Mouse (Mus musculus) neutrophil, adult 59 days (primary cell): ENCODE measurements around the gene Oosp3. TPM values are rescaled to one million over a fixed set of nuclear protein-coding genes. Genes with fewer than 3 reads are reported as not detected.

ENCODE experiments used
- total RNA-seq, 2 experiments: library from RNA; stranded (reverse); gene quantifications; 1 replicate in 1 of 2; 2 replicates in 1 of 2; pipeline ENCODE4 v1.2.4; 2023

The Oosp3 gene
- total RNA-seq = not detected

GRCm38 (mm10) chr19:11696755-11697154, at the start of gene Oosp3:
Gene Oosp3, plus strand, starts transcription at chr19:11697055.

DNA sequence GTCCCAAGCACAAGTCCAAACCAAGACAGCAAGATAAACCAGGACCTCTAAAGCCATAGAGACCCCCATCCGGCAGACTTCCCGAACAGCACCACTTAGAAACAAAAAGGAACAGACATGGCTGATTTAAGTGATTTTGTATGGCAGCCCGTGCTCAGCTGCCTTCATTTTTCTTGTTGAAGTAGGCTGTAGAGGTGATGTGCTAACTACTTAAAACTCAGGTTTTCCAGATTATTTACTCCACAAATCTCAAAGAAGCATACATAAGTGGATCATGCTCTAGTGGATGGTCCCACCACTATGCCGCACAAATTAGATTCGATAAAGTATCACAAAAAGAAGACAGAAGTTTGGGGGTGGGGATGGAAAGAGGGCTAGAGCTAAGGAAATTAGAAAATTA, 36.4 kb upstream of the Oosp3 start, which contains the start of gene Oosp2:
Gene Oosp2, minus strand, starts transcription at position 101 of the 400 bp plus-strand sequence.

GRCm38 (mm10) chr19:11690839-11691238, 6.0 kb upstream of the Oosp3 start, which contains the start of gene Oosp1:
Gene Oosp1, minus strand, starts transcription at chr19:11691150.

GRCm38 (mm10) chr19:11747298-11747697, 50.4 kb downstream of the Oosp3 start, which contains the start of gene Gif:
Gene Gif, plus strand, starts transcription at chr19:11747554.

Other genes starting within 250 kb of the Oosp3 start
- 100 to 1,000 TPM; 174 to 269 TPM for gene Ms4a6c, start 227.7 kb upstream of the Oosp3 start, total RNA-seq
- 1 to 10 TPM; 2.7 to 4.3 TPM for gene Gm8369, start 211.1 kb upstream of the Oosp3 start, total RNA-seq
- gene Ms4a6b, start 180.5 kb upstream of the Oosp3 start, total RNA-seq = 10 to 100 TPM; 20.0 to 26.4 TPM
- not detected for gene Ms4a4d, start 160.3 kb upstream of the Oosp3 start, total RNA-seq
- 10 to 100 TPM in 1 of 2 experiments, 1 to 10 TPM in 1; 8.6 to 13.8 TPM for gene Ms4a6d, start 92.2 kb upstream of the Oosp3 start, total RNA-seq
- 1 to 10 TPM; 4.4 to 9.2 TPM for gene Ms4a2, start 73.3 kb upstream of the Oosp3 start, total RNA-seq
- 10 to 100 TPM; 81.0 to 87.7 TPM for gene Ms4a3, start 56.2 kb upstream of the Oosp3 start, total RNA-seq
- not detected for gene Oosp2, start 36.5 kb upstream of the Oosp3 start, total RNA-seq
- under 1 TPM in 1 of 2 experiments, not detected in 1; 0.88 TPM for gene Oosp1, start 5.9 kb upstream of the Oosp3 start, total RNA-seq
- gene Gif, start 50.5 kb downstream of the Oosp3 start, total RNA-seq = not detected
- 10 to 100 TPM; 16.3 to 16.5 TPM for gene Mrpl16, start 73.3 kb downstream of the Oosp3 start, total RNA-seq
- 10 to 100 TPM; 15.2 to 19.7 TPM for gene Stx3, start 122.3 kb downstream of the Oosp3 start, total RNA-seq
- not detected for gene Olfr1417, start 142.2 kb downstream of the Oosp3 start, total RNA-seq
- not detected for gene Olfr1418, start 164.0 kb downstream of the Oosp3 start, total RNA-seq
- gene Olfr1419, start 178.1 kb downstream of the Oosp3 start, total RNA-seq = not detected
- gene Olfr1420, start 189.5 kb downstream of the Oosp3 start, total RNA-seq = not detected
- gene Patl1, start 215.3 kb downstream of the Oosp3 start, total RNA-seq = 10 to 100 TPM; 30.7 to 37.8 TPM